Mouse (Mus musculus) embryonic fibroblast, embryonic 13.5 days (primary cell): ENCODE results near the gene Npepl1. TPM values are rescaled to one million over a fixed set of nuclear protein-coding genes. Genes with fewer than 3 reads are reported as not detected.
A peak's percentile ranks its signal among the peaks of the same experiment; 100 is the strongest.

Source experiments
- H3K27ac ChIP-seq: 2 replicates; pipeline ENCODE4 v1.5.1; 2012; ENCODE audit warnings: low read length, control low read depth, inconsistent platforms; ENCODE audit not compliant: insufficient read depth
- H3K4me1 ChIP-seq: 2 replicates; pipeline ENCODE4 v1.6.1; 2011; ENCODE audit warnings: low read length; ENCODE audit not compliant: control insufficient read depth, insufficient read depth
- H3K4me3 ChIP-seq: 2 replicates; pipeline ENCODE4 v1.5.1; 2011; ENCODE audit warnings: mild to moderate bottlenecking, control low read depth, low read length; ENCODE audit not compliant: insufficient read depth
- CTCF ChIP-seq: IDR thresholded peaks from 2 replicates; pipeline ENCODE4 v1.5.1; 2011; ENCODE audit warnings: mild to moderate bottlenecking, control low read depth, low read length, moderate library complexity, borderline replicate concordance; ENCODE audit not compliant: insufficient read depth
- POLR2A ChIP-seq: IDR thresholded peaks from 2 replicates; pipeline ENCODE4 v1.6.1; 2011; ENCODE audit warnings: low read depth, mild to moderate bottlenecking, control low read depth, low read length, moderate library complexity
- polyA plus RNA-seq: library from polyadenylated mRNA; stranded (reverse); fragments of >200 nt; gene quantifications from 2 replicates; pipeline ENCODE4 v1.2.4, GENCODE M21; 2011; ENCODE audit warnings: low read depth; ENCODE audit not compliant: missing spikeins, insufficient read length

Gene Npepl1
- polyA plus RNA-seq, 1 experiment: 51.4 TPM

GRCm38 (mm10) chr2:174103527-174103926 is 6.6 kb upstream of the Npepl1 start:
- Histone ChIP-seq H3K27ac (no peak overlapping the region), H3K4me3 (no peak overlapping the region), H3K4me1 (no peaks in the 10 kb centered on the region)
- no peak for TF ChIP-seq CTCF
- no peak for TF ChIP-seq POLR2A

GRCm38 (mm10) chr2:174107375-174107774 is 2.8 kb upstream of the Npepl1 start:
- TF ChIP-seq CTCF: no peak
- no peak for TF ChIP-seq POLR2A
- no peaks in the 10 kb centered on the region for H3K4me1 ChIP-seq
- H3K27ac ChIP-seq: no peak overlapping the region
- no peak overlapping the region for H3K4me3 ChIP-seq

GRCm38 (mm10) chr2:174110783-174111549 is 817 bp downstream of the Npepl1 start:
- Histone ChIP-seq H3K4me1 (no peaks in the 10 kb centered on the region), H3K27ac (no peak overlapping the region), H3K4me3 (peak overlapping the region; percentile 36)
- TF ChIP-seq POLR2A (no peak), CTCF (no peak)

- no peak overlapping the region for H3K27ac ChIP-seq
- TF ChIP-seq CTCF (no peak), POLR2A (no peak)
Measured at GRCm38 (mm10) chr2:174112931-174113330, 2.8 kb downstream of the Npepl1 start.

GRCm38 (mm10) chr2:174114148-174114864 is 4.2 kb downstream of the Npepl1 start:
- TF ChIP-seq CTCF: no peak
- no peak for TF ChIP-seq POLR2A
- no peak overlapping the region for H3K4me3 ChIP-seq
- H3K27ac ChIP-seq: no peak overlapping the region
- H3K4me1 ChIP-seq: no peaks in the 10 kb centered on the region

More at GRCm38 (mm10) chr2:174112931-174113330, 2.8 kb downstream of the Npepl1 start:
- no peaks in the 10 kb centered on the region for H3K4me1 ChIP-seq
- H3K4me3 ChIP-seq: no peak overlapping the region

- Histone ChIP-seq H3K4me1 (no peaks in the 10 kb centered on the region), H3K27ac (no peak overlapping the region), H3K4me3 (no peak overlapping the region)
- TF ChIP-seq CTCF (no peak), POLR2A (no peak)
Measured at GRCm38 (mm10) chr2:174116929-174117328, 6.8 kb downstream of the Npepl1 start.

GRCm38 (mm10) chr2:174118141-174118540 is 8.0 kb downstream of the Npepl1 start:
- Histone ChIP-seq H3K27ac (no peak overlapping the region), H3K4me3 (no peak overlapping the region), H3K4me1 (no peaks in the 10 kb centered on the region)
- TF ChIP-seq POLR2A (no peak), CTCF (no peak)

- H3K4me3 ChIP-seq: no peak overlapping the region
- TF ChIP-seq POLR2A (no peak), CTCF (no peak)
- H3K27ac ChIP-seq: no peak overlapping the region
- no peaks in the 10 kb centered on the region for H3K4me1 ChIP-seq
Measured at GRCm38 (mm10) chr2:174119259-174119658, 9.1 kb downstream of the Npepl1 start.

GRCm38 (mm10) chr2:174120631-174121030 is 10.5 kb downstream of the Npepl1 start:
- no peak overlapping the region for H3K4me3 ChIP-seq
- no peak overlapping the region for H3K27ac ChIP-seq
- TF ChIP-seq CTCF: no peak
- TF ChIP-seq POLR2A: no peak

GRCm38 (mm10) chr2:174121411-174121947 is 11.3 kb downstream of the Npepl1 start:
- TF ChIP-seq POLR2A (no peak), CTCF (no peak)
- Histone ChIP-seq H3K4me1 (0 out of 2 replicates have a peak, but pooled peaks cover under 1% of the 10 kb centered on the region), H3K4me3 (no peak overlapping the region), H3K27ac (no peak overlapping the region)

More at GRCm38 (mm10) chr2:174120631-174121030, 10.5 kb downstream of the Npepl1 start:
- H3K4me1 ChIP-seq: no peaks in the 10 kb centered on the region
